Comparison of ENCODE assay signal across 8 mouse cellular contexts in genomic region chr11:101785852-101786205, GRCm38 (mm10). TPM values are rescaled to one million over a fixed set of nuclear protein-coding genes. Genes with fewer than 3 reads are reported as not detected.
DNase-seq lines count a peak whose midpoint lies in the region; ATAC-seq and TF ChIP-seq lines count a peak whose summit lies in the region.

No protein-coding gene starts in this region.

- peaks cover 55% of the 10 kb centered on the region for H3K27me3 ChIP-seq in heart, postnatal 0 days (ENCODE audit: control insufficient read depth, insufficient read depth, low read length)
- H3K27me3 ChIP-seq in hindbrain, embryonic 12.5 days, result peaks cover 83% of the 10 kb centered on the region
- H3K27me3 ChIP-seq in midbrain, embryonic 12.5 days, result peaks cover 85% of the 10 kb centered on the region

- peaks cover 16% of the 10 kb centered on the region for H3K4me1 ChIP-seq in heart, postnatal 0 days (ENCODE audit: control insufficient read depth, insufficient read depth)
- peaks cover 25% of the 10 kb centered on the region for H3K4me1 ChIP-seq in hindbrain, embryonic 12.5 days
- peaks cover 25% of the 10 kb centered on the region for H3K4me1 ChIP-seq in midbrain, embryonic 12.5 days

- H3K4me3 ChIP-seq in heart, postnatal 0 days (ENCODE audit: low read depth, low read length), result peak overlapping the region; percentile 58
- H3K4me3 ChIP-seq in hindbrain, embryonic 12.5 days, result peak overlapping the region; percentile 51
- peak overlapping the region; percentile 50 for H3K4me3 ChIP-seq in midbrain, embryonic 12.5 days

- H3K4me2 ChIP-seq in heart, postnatal 0 days (ENCODE audit: low read depth, low read length), result peak overlapping the region; percentile 93
- H3K4me2 ChIP-seq in hindbrain, embryonic 12.5 days (replicated peaks), result peak overlapping the region; percentile 97
- peak overlapping the region; percentile 93 for H3K4me2 ChIP-seq in midbrain, embryonic 12.5 days (replicated peaks)

- no peaks in the 10 kb centered on the region for H3K36me3 ChIP-seq in heart, postnatal 0 days (replicated peaks; ENCODE audit: control insufficient read depth, insufficient read depth, low read length)
- no peaks in the 10 kb centered on the region for H3K36me3 ChIP-seq in hindbrain, embryonic 12.5 days
- no peaks in the 10 kb centered on the region for H3K36me3 ChIP-seq in midbrain, embryonic 12.5 days

- no peak for DNase-seq in heart, postnatal 0 days (ENCODE audit: low spot score)
- no peak for DNase-seq in heart, adult 8-10 months (ENCODE audit: low spot score)
- DNase-seq in WW6 (ENCODE audit: low read depth, low spot score), result peak; percentile 42
- DNase-seq in spleen, adult 12 weeks (ENCODE audit: low spot score), result no peak
- no peak for DNase-seq in ovary, postnatal 14 days (ENCODE audit: low spot score)

- no peak for TF ChIP-seq CTCF in heart, postnatal 0 days (IDR thresholded peaks at IDR 0.05; ENCODE audit: low read depth)

- no peak overlapping the region for H3K27ac ChIP-seq in heart, postnatal 0 days (ENCODE audit: low read depth)
- no peak overlapping the region for H3K27ac ChIP-seq in hindbrain, embryonic 12.5 days
- H3K27ac ChIP-seq in midbrain, embryonic 12.5 days (replicated peaks), result no peak overlapping the region

- no peak overlapping the region for H3K9ac ChIP-seq in heart, postnatal 0 days (replicated peaks; ENCODE audit: low read depth, low read length)
- no peak overlapping the region; the same call in 1 of the 2 replicates for H3K9ac ChIP-seq in hindbrain, embryonic 12.5 days
- H3K9ac ChIP-seq in midbrain, embryonic 12.5 days (replicated peaks), result no peak overlapping the region

- no peak for ATAC-seq in heart, postnatal 0 days (ENCODE audit: insufficient read depth, low read depth)
- no peak for ATAC-seq in hindbrain, embryonic 12.5 days (ENCODE audit: low FRiP score)
- ATAC-seq in midbrain, embryonic 12.5 days (ENCODE audit: low FRiP score, low read depth), result no peak
- no peak for ATAC-seq in CD4-positive, CD25-positive, alpha-beta regulatory T cell, adult 4 months

- no peak for TF ChIP-seq EP300 in heart, postnatal 0 days (IDR thresholded peaks at IDR 0.05; ENCODE audit: low read depth)

- no peaks in the 10 kb centered on the region for H3K9me3 ChIP-seq in heart, postnatal 0 days (replicated peaks; ENCODE audit: control insufficient read depth, low read length)
- H3K9me3 ChIP-seq in hindbrain, embryonic 12.5 days (replicated peaks), result no peaks in the 10 kb centered on the region
- no peaks in the 10 kb centered on the region for H3K9me3 ChIP-seq in midbrain, embryonic 12.5 days

- WGBS in heart, postnatal 0 days, result 11% methylated on average over 7 of the region's 7 CpGs
- 6% methylated on average over 7 of the region's 7 CpGs for WGBS in hindbrain, embryonic 12.5 days
- 10% methylated on average over 7 of the region's 7 CpGs for WGBS in midbrain, embryonic 12.5 days

RNA-seq across cellular contexts. Expression of gene Etv4, which starts 0.7 kb away (rescaled TPM):
- 5.2 and 7.5 TPM in 2 replicates for total RNA-seq in heart, postnatal 0 days (2014; rRNA removed; ENCODE audit: low replicate concordance)
- polyA plus RNA-seq in heart, postnatal 0 days (2015; fragmentation: Nextera tagmentation; extraction: Ambion mirVana), result 2.2 and 2.4 TPM in 2 replicates
- total RNA-seq in heart, adult 8-10 months (2022), result under 1 TPM in 2 of 4 experiments, not detected in 2; 0.68 to 0.86 TPM
- 8.2 and 8.4 TPM in 2 replicates for polyA plus RNA-seq in hindbrain, embryonic 12.5 days (2016; fragmentation: Nextera tagmentation; extraction: Ambion mirVana)
- polyA plus RNA-seq in midbrain, embryonic 12.5 days (2016; fragmentation: Nextera tagmentation; extraction: Ambion mirVana), result 4.1 and 4.3 TPM in 2 replicates
- not detected for polyA plus RNA-seq in CD4-positive, CD25-positive, alpha-beta regulatory T cell, adult 4 months (2017; shearing (Covaris generic))

RNA-seq across cellular contexts. Expression of gene Dhx8, which starts 53.1 kb away (rescaled TPM):
- total RNA-seq in heart, postnatal 0 days (2014; rRNA removed; ENCODE audit: low replicate concordance), result 12.4 and 13.5 TPM in 2 replicates
- 12.6 and 13.1 TPM in 2 replicates for polyA plus RNA-seq in heart, postnatal 0 days (2015; fragmentation: Nextera tagmentation; extraction: Ambion mirVana)
- 10 to 100 TPM; 13.6 to 15.8 (median 14.6) TPM for total RNA-seq in heart, adult 8-10 months (2022)
- polyA plus RNA-seq in hindbrain, embryonic 12.5 days (2016; fragmentation: Nextera tagmentation; extraction: Ambion mirVana), result 41.8 and 50.0 TPM in 2 replicates
- polyA plus RNA-seq in midbrain, embryonic 12.5 days (2016; fragmentation: Nextera tagmentation; extraction: Ambion mirVana), result 46.9 and 48.0 TPM in 2 replicates
- 10 to 100 TPM; 30.8 to 39.0 TPM for polyA plus RNA-seq in CD4-positive, CD25-positive, alpha-beta regulatory T cell, adult 4 months (2017; shearing (Covaris generic))
